Mouse (Mus musculus) brain, embryonic 14.5 days (tissue): ENCODE measurements around the gene Smarca2.
A peak's percentile ranks its signal among the peaks of the same experiment; 100 is the strongest.

ENCODE experiments used
- CTCF ChIP-seq: fragments of 200-500 bp; IDR thresholded peaks from 2 replicates; pipeline ENCODE4 v1.5.1; 2012; ENCODE audit warnings: inconsistent platforms, mild to moderate bottlenecking, moderate library complexity, borderline replicate concordance; ENCODE audit not compliant: insufficient read depth, insufficient read length; ENCODE audit errors: extremely low read depth
- POLR2A ChIP-seq: fragments of 200-500 bp; IDR thresholded peaks from 2 replicates; pipeline ENCODE4 v1.6.1; 2012; ENCODE audit warnings: mild to moderate bottlenecking, inconsistent platforms, borderline replicate concordance; ENCODE audit not compliant: poor library complexity, insufficient read depth, insufficient read length, severe bottlenecking; ENCODE audit errors: extremely low read depth

DNA sequence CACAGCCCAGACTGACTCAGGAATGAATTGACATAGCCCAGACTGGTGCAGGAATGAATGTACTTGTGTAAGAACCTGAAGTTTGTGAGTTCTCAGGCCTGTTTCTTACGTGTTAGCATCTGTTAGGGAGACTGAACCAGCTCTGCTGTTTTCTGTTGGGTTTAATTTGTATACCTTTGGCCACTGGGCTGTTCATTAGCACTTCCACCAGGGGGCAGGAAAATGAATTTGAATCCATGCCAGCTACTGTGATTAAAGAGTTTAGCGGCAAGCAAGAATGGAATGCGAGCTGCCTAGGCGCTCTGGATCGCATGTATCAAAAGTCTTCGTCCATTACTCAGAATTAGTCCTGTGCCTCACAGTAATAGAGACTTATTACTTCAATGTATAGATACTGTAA is 113.4 kb downstream of the Smarca2 start:
- TF ChIP-seq POLR2A (no peak), CTCF (peak; percentile 56; the same call in 1 of the 2 replicates)
